Mouse (Mus musculus): Measurements from ENCODE around the gene Ssbp2.

Gene Ssbp2

DNA sequence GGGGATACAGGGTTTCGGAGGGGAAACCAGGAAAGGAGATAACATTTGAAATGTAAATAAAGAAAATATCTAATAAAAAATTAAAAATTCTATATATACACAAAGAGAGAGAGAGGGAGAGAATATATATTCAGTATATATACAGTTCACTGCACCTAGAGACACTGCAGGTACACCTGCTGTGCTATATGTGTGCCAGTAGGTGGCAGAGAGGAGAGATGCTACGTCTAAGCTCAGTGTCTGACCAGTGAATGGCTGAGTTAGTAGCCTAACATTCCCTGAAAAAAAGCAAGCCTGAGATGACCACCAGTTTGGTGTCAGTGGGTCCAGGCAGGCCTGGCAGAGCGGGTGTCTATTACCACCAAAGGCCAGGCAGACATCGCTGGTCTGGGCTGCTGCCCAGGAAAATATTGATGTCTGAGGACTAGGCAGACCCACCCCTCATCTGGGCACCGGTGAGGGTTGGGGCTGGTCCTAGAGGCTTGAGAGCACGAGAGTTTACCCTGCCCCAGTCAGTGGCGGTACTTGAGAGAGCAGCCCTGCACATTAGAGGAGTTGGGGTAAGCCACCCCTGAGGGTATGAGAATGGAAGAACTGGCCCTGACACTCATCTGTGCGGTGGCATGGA lies 263.1 kb downstream of the Ssbp2 start:
- DNase-seq (ENCODE audit: low read depth in 2 of 2, low spot score in 2 of 2): no peak

- no peak for DNase-seq (ENCODE audit: low read depth in 2 of 2, low spot score in 2 of 2)
Measured at GRCm38 (mm10) chr13:91723736-91724119, 263.6 kb downstream of the Ssbp2 start.

DNA sequence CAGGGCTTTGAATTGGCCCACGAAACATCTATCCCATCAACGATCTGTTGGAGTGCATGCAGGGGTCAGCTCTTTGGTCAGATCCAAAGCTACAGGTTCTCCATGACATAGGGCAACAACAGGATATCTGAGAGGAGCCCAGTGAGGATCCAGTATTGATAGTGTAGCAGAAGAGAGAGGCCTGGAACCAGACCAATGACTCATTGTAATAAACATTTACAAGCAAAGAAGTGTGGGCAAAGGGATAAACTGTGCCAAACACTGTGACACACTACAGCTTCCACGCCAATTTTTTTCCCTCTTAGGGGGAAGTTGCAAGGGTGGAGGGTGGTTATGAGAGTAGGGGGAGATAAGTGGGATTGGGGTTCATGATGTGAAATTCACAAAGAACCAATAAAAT lies 264.1 kb downstream of the Ssbp2 start:
- no peak for DNase-seq (ENCODE audit: low read depth in 2 of 2, low spot score in 2 of 2)

GRCm38 (mm10) chr13:91725130-91725529 lies 265.0 kb downstream of the Ssbp2 start:
- no peak for DNase-seq (ENCODE audit: low read depth in 2 of 2, low spot score in 2 of 2)

DNA sequence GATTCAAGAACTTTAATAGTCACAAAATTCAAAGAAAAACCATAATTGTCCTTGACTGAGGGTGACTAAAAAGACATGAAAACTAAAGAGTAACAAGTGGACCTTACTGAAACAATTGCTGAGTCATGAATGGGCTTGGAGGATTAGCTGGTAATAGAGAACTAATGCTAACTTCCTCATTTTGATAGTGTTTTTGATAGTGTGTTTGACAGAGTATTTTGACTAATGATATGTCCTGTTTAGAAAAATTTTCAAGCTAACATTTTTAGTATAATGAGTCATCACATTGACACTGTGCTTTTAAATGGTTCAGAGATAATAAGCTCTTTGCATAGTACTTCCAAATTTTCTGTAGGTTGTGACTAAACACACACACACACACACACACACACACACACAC lies 267.8 kb downstream of the Ssbp2 start:
- no peak for DNase-seq (ENCODE audit: low read depth in 2 of 2, low spot score in 2 of 2)

DNA sequence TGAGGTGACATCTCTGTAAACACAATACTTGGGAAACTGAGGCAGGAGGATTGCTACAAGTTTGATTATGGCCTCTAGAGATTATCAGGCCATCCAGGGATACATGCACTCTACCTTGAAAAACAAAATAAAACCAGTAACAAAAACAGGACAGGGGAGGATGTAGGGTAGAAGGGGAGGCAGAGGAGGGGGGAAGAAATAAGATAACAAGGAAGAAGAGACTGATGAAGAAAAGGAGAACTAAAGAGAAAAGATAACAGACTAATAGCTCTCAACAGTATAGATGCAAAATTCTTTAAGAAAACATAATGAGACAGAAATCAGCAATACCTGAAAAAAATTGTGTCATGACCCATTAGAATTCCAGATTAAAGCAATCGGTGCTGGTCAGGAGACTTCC lies 277.1 kb downstream of the Ssbp2 start:
- DNase-seq (ENCODE audit: low read depth in 2 of 2, low spot score in 2 of 2): no peak

- DNase-seq (ENCODE audit: low read depth in 2 of 2, low spot score in 2 of 2): no peak
Measured at GRCm38 (mm10) chr13:91740851-91741250, 280.8 kb downstream of the Ssbp2 start.

DNA sequence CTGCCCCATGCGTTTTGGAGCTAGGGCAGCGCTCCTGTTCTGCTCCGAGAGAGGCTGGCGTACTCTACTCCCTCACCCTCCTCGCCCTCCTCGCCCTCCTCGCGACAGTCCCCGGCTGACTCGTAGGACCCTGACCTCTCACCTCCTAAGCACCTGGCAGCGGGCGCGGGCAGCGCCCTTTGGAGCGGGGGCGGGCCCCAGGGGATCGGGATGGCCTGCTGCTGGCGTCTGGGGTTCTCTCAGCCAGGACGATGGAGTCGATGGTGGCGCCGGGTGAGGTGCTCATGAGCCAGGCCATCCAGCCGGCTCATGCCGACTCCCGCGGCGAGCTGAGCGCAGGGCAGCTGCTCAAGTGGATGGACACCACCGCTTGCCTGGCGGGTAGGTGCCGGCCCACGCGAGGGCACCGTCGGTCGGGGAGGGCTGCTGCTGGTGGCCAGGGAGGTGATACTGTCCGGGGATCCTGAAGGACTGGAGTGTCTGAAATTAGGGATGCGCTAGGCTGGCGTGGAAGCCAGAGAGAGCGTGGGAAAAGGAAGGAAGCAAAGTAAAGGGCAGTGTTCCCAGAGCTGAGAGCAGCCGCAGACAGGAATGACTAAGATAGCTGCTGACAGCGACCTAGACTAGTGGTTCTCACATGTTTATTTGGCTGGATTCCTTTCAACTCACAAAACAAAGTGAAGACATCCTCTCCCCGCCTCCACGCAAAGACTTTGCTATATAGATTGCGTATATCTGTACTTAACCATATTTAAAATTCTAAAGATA lies 281.4 kb downstream of the Ssbp2 start, which contains the start of gene Acot12:
Acot12 (plus strand) TSS at position 233 of the 768 bp plus-strand sequence.
- no peak for DNase-seq (ENCODE audit: low read depth in 2 of 2, low spot score in 2 of 2)

- no peak for DNase-seq (ENCODE audit: low read depth in 2 of 2, low spot score in 2 of 2)
Measured at GRCm38 (mm10) chr13:91743180-91743579, 283.1 kb downstream of the Ssbp2 start.

- DNase-seq (ENCODE audit: low read depth in 2 of 2, low spot score in 2 of 2): no peak
Measured at GRCm38 (mm10) chr13:91746470-91746869, 286.4 kb downstream of the Ssbp2 start.

GRCm38 (mm10) chr13:91748401-91748800 lies 288.3 kb downstream of the Ssbp2 start:
- DNase-seq (ENCODE audit: low read depth in 2 of 2, low spot score in 2 of 2): no peak

- DNase-seq (ENCODE audit: low read depth in 2 of 2, low spot score in 2 of 2): no peak
Measured at GRCm38 (mm10) chr13:91749981-91750380, 289.9 kb downstream of the Ssbp2 start.
